Mouse (Mus musculus): ENCODE measurements around the gene Rnf10. TPM values are rescaled to one million over a fixed set of nuclear protein-coding genes. Genes with fewer than 3 reads are reported as not detected.

The Rnf10 gene
- total RNA-seq, 2 experiments from 2014 or later = 232 to 275 TPM

DNA sequence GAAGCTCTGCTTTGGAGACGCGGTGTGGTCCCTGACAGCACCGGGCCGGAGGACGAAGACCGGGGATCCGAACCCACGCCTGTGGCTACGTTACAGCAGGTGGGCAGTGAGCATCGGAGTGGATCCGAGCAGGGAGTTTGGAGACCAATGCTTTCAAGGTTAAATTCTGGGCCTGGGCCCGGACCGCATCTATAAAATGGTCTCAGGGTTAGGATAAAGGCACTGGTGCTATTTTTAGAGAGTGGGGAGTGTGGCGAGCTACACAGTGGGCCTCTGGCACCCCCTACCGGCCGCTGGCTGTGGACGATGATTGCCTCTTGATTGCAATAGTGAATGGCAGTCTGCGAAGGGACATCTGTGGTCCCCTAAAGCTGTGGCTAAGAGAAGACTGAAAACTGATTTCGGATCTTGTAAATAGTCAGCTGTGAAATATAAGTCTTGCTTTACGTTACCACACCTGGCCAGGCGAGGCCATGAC, 36.9 kb downstream of the Rnf10 start, which contains the start of gene Pop5:
Gene Pop5 (plus strand): TSS at position 51 of the 478 bp plus-strand sequence.
- peak; percentile 92 to 96 for DNase-seq

DNA sequence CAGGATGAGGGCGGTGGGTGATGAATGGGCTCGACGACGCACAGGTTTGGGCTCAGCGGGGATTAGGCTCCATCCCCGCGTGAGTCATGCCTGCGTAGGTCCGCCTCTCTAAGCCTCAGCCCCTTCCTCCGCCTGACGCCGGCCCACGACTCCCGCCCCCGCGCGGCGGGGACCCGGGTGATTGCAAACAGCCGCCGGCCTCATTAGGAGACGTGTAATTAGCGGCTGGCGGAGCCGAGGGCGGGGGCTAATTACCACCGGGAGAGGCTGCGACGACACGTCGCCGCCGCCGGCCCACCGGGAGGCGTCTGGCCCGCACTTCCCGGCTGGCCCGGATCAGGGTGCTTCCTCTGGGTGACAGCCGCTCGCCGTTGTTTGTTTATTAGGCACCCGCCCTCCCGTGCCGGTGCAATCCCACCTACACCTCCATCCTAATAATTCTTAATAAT, 37.4 kb downstream of the Rnf10 start:
- peak; percentile 85 to 88 for DNase-seq

DNA sequence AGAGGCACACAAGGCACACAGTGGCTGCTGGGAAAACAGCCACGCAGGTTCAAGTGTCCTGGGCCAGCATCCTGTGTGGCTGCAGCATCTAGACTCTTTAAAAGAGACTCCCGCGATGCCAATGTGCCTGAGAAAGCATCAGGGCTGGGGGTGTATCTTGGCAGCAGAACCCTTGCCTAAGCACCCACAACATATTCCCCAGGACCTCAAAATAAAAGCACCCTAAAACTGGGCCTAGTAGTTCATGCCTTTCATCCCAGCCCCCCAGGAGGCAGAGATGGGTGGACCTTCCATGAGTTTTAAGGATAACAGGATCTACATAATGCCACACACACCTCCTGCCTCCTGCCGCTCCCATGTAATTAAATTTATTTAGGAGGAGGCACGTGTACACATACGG, 38.2 kb downstream of the Rnf10 start:
- no peak for DNase-seq

DNA sequence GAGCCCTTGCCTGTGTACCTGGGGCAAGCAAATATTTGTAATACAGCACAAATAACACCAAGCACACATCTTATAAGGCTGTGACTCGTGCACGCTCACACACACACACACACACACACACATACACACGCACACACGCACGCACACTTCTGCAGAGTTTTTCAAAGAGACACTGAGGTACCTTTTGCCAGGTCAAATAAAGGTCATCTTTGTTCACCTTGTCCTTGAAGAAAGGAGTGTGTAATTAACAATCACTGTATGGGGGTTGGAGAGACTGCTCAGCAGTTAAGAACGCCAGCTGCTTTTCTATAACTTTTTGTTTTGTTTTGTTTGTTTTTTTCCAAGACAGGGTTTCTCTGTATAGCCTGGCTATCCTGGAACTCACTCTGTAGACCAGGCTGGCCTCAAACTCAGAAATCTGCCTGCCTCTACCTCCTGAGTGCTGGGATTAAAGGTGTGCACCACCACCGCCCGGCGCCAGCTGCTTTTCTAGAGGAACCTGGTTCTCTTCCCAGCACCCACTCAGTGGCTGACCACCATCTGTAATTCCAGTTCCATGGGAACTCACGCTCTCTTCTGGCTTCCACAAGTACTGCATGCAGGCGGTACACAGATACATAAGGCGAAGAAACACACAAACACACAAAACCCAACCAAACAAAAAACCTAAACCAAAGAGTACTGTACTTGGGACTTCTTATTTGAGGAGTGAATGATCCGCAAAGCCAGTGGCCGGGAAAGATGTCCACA, 39.5 kb downstream of the Rnf10 start:
- no peak for DNase-seq

DNA sequence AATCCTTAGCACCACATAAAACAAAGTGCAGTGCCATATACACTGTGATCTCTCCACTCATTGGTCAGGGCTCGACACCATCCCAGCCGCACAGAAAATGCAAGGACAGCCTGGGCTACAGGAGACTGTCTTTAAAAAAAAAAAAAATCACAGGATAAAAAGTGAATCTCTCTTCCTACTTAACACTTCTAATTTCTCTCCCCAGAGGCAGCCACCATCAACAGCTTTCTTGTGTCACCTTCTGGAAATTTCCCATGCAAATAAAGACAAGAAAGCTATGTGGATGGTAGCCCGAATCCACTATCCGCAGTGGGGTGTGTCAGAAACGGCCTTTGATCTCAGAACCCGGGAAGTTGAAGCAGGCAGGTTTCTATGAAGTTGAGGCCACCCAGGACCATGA, 40.2 kb downstream of the Rnf10 start:
- no peak for DNase-seq

DNA sequence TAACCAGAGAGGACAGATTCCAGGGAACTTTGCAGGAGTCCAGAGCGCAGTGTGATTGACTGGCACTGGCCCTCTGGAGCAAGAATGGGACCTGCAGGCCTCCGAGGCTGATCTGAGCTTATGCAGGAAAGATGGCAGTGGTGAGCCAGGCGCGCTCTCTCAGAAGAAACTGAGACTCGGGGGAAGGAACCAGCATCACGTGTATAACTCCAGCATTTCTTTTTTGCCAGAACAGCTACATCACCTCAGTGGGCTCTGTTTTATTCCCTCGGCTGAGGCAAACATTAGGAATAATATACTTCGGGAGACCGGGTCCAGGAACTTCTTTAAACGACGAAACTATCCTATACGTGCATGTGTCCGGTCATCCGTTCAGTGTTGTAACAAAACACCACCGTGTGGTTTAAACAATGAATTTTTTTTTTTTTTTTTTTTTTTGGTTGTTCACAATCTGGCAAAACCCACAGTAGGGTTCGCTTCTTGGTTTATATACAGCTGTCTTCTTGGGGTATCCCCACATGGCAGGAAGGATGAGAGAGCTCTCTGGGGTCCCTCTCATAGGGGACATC, 41.1 kb downstream of the Rnf10 start:
- DNase-seq = no peak

DNA sequence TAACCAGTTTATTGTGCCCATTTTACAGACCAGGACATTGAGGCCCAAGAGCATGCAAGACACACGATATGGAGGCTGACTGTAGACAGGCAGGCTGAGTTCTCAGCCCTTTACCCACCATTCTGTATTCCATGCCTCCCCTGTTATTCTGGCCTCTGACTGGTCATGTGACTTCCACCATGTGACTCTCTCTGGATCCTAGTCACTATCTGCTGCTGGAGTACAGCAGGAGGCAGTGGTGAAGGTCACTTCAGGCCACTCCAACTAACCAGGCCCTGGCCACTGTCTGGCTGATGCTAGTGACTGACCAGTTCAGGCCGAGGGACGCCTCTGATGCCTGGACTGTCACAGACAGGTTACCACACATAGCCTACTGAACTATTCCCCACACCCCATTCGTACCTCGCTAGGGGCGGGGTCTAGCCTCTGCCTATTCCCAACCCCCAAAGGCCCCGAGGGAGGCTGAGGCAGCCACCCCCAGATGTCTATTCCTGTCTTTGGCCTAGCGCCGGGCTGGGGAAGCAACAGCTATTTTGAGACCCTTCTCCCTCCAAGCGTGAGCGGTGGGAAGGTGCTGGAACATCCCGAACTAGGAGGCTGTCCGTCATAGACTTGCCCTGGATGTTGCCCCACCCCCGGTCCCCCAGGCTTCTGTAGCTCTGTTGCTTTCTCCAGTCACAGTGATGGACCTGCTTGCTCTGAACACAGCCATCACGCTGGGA, 41.7 kb downstream of the Rnf10 start:
- no peak for DNase-seq

DNA sequence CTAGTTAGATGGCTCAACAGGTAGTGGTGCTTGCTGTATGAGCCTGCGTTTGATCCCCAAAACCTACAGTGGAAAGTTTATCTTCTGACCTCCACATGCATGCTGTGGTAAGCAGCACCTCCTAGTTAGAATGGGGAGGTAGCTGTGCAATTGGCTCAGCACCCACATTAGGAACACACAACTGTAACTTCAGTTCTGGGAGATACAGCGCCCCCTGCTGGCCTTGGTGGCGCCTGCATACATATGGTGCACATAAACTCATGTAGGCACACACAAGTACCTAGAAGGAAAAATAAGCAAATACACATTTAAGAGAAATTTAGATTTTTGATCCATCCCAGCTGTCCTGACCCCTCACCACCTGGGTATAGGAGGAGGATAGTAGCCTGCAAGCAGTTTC, 50.2 kb downstream of the Rnf10 start:
- no peak for DNase-seq

DNA sequence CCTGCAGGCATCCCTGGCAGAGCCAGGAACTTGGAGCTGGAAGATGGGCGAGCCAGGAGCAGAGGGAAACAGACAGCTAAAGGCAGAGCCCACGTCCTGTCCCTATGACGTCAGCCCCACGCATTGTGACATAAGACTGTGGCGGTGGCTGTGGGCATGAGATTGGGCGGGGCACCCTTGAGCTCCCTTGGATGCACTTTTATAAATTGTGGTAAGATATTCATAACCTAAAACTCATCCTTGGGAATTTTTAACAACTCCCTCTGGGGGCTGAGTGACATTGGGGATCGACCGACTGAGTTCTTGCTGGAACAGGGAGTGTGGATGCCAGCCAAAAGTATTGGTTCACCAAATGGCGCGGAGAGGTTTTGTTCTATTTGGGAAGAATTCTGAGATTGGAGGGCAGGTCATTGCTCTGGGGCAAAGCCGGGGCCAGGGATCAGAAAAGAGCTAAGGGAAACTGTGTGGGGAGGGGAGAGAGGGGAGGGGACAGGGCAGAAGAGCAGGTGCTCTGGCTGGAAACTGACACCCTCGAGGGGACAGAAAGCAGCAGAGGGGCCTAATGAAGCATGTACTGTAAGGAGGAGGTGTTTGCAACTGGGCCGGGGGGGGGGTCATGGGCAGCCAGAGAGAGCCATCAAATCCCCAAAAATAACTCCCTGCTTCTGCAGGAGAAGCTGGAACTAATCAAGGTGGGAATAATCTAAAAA, 51.6 kb downstream of the Rnf10 start:
- DNase-seq = no peak

DNA sequence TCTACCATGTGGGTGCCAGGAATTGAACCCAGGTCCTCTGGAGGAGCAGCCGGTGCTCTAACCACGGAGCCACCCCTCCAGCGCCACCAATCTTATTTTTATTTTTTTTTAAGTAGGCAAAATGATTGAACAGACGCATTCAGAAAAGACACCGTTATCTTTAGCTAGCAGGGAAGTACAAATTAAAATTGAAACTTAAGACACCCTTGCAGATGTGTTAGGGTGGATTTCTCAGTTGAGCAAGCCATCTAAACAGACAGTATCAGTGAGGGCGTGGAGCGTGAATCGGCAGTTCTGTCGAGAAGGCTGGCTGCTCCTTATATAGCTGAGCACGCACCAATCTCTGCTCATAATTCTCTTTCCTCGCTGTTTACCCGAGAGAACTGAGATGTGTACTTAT, 54.7 kb downstream of the Rnf10 start:
- DNase-seq = no peak

DNA sequence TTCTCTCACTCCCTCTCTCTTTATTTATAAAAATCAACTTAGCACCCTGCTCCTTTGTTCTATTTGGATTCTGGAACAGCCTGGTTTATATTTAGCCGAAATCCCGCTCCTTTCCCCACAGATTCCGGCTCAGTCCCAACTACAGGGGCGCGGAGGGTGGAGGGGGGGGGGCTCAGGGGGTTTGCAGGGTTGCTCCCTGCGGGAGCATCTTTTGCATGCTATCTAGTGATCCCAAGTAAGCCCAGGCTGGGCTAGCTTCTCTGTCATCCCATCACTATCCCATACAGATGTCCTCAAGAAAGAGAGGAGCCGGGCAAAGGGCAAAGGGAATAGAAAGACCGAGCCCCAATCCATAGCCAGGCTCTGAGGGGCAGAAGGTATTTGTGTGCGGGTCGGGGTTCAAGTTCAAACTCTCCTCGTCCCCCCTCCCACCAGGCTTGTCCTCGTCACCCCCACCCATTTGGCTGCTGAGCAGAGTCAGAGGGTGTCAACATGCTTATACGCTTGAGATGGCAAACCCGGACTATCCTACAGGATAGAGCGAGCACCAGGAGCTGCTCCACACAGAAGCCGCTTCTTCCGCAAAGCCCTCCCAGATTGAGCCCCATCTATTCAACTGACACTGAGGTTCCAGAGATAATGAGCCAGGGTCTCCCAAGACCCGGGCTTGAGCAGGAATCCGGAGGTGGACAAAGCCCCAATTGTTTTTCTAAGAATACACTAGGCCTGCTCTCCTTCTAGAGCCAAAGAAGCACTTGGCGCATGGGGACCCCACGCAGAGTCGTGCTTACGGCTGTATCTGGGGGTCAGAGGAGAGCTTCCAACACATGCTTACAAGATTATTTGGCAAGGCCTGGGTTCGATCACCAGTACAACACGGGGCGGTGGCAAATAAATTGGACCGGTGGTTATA, 57.2 kb downstream of the Rnf10 start:
- DNase-seq = no peak

DNA sequence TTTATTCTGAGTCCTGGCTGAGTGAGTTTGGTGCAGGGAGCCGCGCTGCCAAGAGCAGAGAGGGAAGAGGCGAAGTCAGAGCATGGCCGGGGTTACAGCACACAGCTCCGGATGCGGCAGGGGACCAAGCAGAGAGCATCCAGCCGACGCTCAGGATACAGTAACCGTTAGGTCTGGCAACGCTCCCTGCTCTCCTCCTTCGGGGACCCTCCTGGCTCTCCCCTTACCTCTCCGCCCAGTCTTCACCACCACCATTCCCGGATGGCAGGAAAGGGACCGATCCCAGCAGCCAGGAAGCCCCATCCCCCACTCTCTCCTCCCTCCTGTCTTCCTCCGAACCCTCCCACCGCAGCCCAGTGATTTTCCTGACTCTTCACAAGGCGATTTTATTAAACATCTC, 57.8 kb downstream of the Rnf10 start:
- no peak for DNase-seq

DNA sequence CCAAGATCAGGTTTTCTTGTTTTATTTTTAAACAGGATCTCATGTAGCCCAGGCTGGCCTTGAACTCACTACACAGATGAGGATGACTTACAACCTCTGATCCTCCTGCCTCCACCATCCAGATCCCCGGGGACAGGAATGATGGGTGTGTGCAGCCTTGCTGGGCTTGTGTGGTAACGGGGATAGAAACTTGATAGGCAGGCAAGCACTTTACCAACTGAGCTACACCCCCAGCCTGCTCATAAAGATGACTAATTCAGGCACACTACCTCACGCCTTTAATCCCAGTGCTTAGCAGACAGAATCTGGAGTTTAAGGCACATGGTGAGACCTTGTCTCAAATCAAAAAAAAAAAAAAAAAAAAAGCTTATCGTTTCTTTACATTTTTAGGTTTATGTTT, 59.8 kb downstream of the Rnf10 start:
- DNase-seq = peak in 1 of 2 experiments; percentile 29

DNA sequence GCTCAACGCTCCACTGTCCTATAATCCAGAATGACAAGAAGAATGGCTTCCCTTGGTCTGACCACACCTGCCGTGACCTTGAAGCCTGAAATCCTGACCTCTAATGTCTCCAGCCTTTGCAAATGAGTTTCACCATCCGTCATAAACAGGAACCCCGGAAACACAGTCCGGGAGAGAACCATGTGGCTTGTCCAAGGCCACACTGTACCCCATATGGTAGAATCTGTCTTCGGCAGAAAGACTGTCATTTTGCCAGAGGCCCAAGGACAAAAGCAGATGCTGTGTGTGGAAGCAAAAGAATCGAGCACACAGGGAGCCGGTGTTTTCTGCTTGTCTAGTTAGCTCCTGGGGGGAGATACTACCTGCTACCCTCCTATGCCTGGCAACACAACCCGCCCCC, 60.2 kb downstream of the Rnf10 start:
- peak; percentile 46 to 66 for DNase-seq

DNA sequence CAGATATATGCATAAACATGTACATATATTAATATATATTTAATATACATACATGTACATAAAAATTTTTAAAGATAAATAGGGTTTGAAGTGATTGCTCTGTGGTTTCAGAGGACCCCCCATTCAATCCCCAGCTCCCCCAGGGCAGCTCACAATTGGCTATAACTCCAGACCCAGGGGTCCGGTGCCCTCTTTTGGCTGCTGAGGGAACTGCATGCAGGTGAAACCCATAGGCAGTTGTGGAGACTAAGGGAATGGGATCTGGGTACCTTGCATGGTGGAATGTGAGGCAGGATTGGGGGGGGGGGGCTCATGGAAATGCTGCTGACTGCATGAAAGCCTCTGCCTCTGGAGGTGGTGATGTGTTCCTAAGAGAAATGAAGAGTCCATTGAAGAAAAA, 62.3 kb downstream of the Rnf10 start:
- DNase-seq = peak; percentile 49 to 66

DNA sequence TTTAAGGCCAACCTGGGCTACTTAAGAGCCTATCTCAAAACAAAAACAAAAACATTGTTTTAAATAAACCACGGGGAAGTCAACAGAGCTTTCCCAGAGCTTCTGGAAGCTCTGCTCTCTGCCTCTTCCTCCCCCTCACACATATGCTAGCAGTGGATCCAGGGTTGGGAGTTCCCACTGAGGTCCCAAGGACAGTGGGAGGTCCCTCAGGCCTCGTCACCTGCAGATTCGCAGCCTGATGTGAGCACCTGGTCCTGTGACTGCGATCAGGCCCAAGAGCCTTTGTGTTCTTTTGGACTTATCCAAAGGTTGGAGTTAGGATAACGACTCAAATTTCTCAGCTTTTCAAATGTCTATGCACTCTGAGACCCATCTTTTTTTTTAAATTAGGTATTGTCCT, 64.1 kb downstream of the Rnf10 start:
- DNase-seq = no peak

DNA sequence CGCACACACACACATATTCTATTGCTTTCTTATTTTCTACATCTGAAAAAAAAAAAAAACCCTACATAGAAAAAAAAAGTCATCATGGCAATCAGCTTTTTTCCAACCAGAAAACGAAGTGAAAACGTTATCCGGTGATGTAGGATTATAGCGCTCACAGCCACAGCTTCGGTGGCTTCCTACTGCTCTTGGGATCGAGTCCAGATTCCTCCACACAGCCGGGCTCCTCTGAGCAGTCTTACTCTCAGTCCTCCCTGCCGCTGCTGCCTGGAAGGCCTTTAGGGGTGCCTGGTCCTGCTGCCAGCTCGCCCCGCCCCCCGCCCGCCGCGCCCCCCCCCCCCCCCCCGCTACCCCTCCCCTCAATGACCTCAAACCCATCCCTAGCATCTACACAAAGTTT, 64.8 kb downstream of the Rnf10 start:
- no peak for DNase-seq

DNA sequence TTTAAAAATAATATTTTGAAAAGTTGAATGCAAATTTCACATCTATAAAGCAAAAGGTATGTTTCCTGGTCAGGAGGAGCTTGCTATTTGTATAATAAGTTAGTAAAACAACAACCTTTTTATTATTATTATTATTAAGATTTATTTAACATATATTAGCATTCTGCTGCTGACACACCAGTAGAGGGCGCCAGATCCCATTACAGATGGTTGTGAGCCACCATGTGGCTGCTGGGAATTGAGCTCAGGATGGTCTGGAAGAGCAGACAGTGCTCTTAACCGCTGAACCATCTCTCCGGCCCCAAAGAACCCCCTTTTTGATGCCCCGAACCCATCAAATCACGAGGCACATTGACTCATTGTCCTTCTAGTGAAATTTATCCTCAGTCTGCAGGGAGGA, 65.5 kb downstream of the Rnf10 start:
- no peak for DNase-seq

DNA sequence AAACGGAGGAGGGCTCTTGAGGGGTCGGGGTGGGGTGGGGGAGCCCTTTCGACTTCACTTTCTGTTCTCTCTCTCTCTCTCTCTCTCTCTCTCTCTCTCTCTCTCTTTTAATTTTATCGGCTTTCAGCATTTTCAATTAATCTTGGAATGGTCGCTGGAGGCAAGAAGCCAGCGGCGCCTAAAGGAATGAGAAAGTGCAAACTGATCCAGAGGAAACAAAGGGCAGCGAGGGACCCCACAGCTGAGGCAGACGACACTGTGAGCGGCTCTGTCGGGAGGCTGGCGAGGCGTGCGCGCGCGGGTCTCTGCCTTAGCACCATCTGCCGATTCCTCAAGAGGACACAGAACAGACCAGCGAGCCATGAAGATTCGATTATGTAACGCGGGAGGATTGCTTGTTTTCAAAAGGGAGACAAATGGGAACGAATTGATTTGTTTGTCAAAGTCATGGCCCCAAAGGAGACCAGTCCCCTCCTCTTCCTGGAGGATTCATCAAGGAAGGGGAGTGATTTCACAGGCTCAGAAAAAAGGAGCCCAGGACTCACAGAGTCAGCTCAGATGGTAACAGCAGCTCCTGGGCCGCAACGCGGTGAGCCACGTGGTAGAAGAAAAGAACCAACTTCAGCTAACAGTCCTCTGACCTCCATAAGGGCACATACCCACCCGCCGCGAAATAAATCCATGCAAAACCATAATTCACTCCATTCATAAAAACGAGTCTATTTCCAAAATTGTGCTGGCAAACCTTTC, 68.0 kb downstream of the Rnf10 start:
- DNase-seq = peak; percentile 39 to 61

DNA sequence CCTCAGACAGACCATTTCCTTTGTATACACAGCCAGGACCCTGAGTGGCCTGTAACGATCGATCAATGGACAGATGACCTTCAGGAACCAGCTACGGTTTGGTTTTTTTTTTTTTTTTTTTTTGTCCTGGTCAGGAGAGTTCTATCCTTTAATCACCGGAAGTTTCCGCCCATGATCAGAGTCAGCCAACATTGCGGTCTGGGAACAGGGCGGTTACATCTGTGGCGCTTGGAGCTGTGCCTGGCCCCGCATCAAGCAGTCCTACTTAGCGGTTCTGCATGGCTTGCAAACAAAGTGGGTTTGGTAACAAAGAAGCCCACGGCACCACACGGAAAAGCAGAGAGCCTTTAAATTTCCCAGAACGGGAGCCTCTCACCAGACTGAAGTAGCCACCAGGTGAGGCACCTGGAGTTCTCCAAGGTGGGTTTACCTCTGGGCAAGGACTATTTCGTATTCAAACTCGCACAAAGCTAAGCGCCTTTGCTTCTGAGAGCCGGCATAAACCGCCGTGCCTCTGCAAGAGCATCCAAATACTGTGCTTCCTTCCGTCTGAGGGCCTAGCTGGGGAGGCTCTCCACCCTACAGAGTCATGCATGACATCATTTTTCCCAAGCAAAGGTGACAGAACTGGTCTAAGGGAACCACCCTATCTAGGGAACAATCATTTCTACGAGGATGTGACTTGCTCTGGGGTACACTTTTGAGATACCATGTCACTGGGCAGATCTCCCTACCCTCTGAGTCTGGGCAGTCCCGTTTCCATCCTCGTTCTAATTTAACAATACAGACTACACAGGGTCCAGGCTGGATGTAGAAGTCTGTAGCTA, 68.8 kb downstream of the Rnf10 start:
- no peak for DNase-seq

Measured in adrenal gland, postnatal 36 days (tissue).